ENCODE assay signal across 10 mouse cellular contexts in genomic region chr13:41267827-41268408, GRCm38 (mm10). TPM values are rescaled to one million over a fixed set of nuclear protein-coding genes. Genes with fewer than 3 reads are reported as not detected.
DNase-seq lines count a peak whose midpoint lies in the region; ATAC-seq lines count a peak whose summit lies in the region.
"Had no signal": no experiment of that assay in that cellular context is flagged by ENCODE, and none has a peak within 500 bp of the region (broad histone marks: within the 10 kb centered on the region; RNA-seq: fewer than 3 reads in every experiment).

No protein-coding gene starts in this region.

- no peak for ATAC-seq in megakaryocyte-erythroid progenitor cell, adult 5-6 weeks (replicated peaks; ENCODE audit: low FRiP score, low TSS enrichment, poor library complexity, severe bottlenecking)

- intact Hi-C loops in left cerebral cortex, postnatal 4 days (cut with DNase I), result no loop called here

- peak; percentile 47 for DNase-seq in layer of hippocampus, adult 9-11 months
- DNase-seq in layer of hippocampus, adult 8-10 months (ENCODE audit: low spot score in 2 of 2), result no peak
- DNase-seq in brain, adult 2 months (ENCODE audit: low read depth, low spot score), result peak; percentile 84
- DNase-seq in embryo, embryonic 11 days, result peak; percentile 21
- peak; percentile 43 for DNase-seq in left cerebral cortex, postnatal 4 days
- DNase-seq in urinary bladder, adult 2 months (ENCODE audit: low spot score), result no peak
- no peak for DNase-seq in spleen, postnatal 14 days (ENCODE audit: low spot score in 2 of 2)

RNA-seq across cellular contexts. Expression of gene Gm17364, which starts 5.9 kb away (rescaled TPM):
- total RNA-seq in layer of hippocampus, adult 8-10 months (2022), result not detected
- not detected for total RNA-seq in left cerebral cortex, postnatal 4 days (2021)
- polyA plus RNA-seq in urinary bladder, adult 2 months (2012; rRNA removed), result not detected in 2 replicates
- not detected in 2 replicates for total RNA-seq in megakaryocyte-erythroid progenitor cell, adult 5-6 weeks (2014; fragmentation: Nextera tagmentation)
- not detected in 2 replicates for total RNA-seq in megakaryocyte-erythroid progenitor cell, adult 5-6 weeks (2017)
- total RNA-seq: layer of hippocampus, postnatal 36 days had no signal
- polyA plus RNA-seq: heart, embryonic 14.5 days had no signal

RNA-seq across cellular contexts. Expression of gene Smim13, which starts 18.3 kb away (rescaled TPM):
- total RNA-seq in layer of hippocampus, adult 8-10 months (2022), result 100 to 1,000 TPM; 120 to 157 (median 137) TPM
- total RNA-seq in left cerebral cortex, postnatal 4 days (2021), result 10 to 100 TPM; 84.0 to 84.6 TPM
- 9.0 and 10.4 TPM in 2 replicates for polyA plus RNA-seq in urinary bladder, adult 2 months (2012; rRNA removed)
- total RNA-seq in megakaryocyte-erythroid progenitor cell, adult 5-6 weeks (2014; fragmentation: Nextera tagmentation), result 24.5 and 26.4 TPM in 2 replicates
- 23.5 and 28.6 TPM in 2 replicates for total RNA-seq in megakaryocyte-erythroid progenitor cell, adult 5-6 weeks (2017)

RNA-seq across cellular contexts. Expression of gene Elovl2, which starts 47.7 kb away (rescaled TPM):
- 10 to 100 TPM; 12.1 to 14.5 (median 13.8) TPM for total RNA-seq in layer of hippocampus, adult 8-10 months (2022)
- total RNA-seq in left cerebral cortex, postnatal 4 days (2021), result 10 to 100 TPM; 42.9 to 44.9 TPM
- polyA plus RNA-seq in urinary bladder, adult 2 months (2012; rRNA removed), result 0.07 and 0.16 TPM in 2 replicates
- not detected in 2 replicates for total RNA-seq in megakaryocyte-erythroid progenitor cell, adult 5-6 weeks (2014; fragmentation: Nextera tagmentation)
- not detected in 2 replicates for total RNA-seq in megakaryocyte-erythroid progenitor cell, adult 5-6 weeks (2017)

Comparison
In these comparisons a context has a peak if more than half of its experiments do, and no peak if none do; other contexts are left out.
1. DNase-seq: peak in layer of hippocampus, adult 9-11 months (single experiment), brain, adult 2 months (single experiment), embryo, embryonic 11 days (single experiment) and left cerebral cortex, postnatal 4 days (single experiment); none in layer of hippocampus, adult 8-10 months (0 of 2), urinary bladder, adult 2 months (single experiment) and spleen, postnatal 14 days (0 of 2).
2. RNA of gene Elovl2, which starts 47.7 kb away (total RNA-seq): 42.9 to 44.9 TPM in left cerebral cortex, postnatal 4 days and 12.1 to 14.5 TPM in layer of hippocampus, adult 8-10 months; not detected in megakaryocyte-erythroid progenitor cell, adult 5-6 weeks; every median in the first group is over 10 times any median in the second.